Mouse (Mus musculus) spleen, adult 2 months (tissue): ENCODE data around the gene Arhgef33.

Source experiments
- CTCF ChIP-seq: fragments of 200-500 bp; IDR thresholded peaks from 2 replicates; pipeline ENCODE4 v1.5.1; 2011; ENCODE audit warnings: mild to moderate bottlenecking, inconsistent platforms; ENCODE audit not compliant: insufficient read depth, insufficient read length, insufficient replicate concordance; ENCODE audit errors: extremely low read depth
- POLR2A ChIP-seq: fragments of 200-500 bp; IDR thresholded peaks from 2 replicates; pipeline ENCODE4 v1.6.1; 2011; ENCODE audit warnings: low read depth, low read length, inconsistent platforms

DNA sequence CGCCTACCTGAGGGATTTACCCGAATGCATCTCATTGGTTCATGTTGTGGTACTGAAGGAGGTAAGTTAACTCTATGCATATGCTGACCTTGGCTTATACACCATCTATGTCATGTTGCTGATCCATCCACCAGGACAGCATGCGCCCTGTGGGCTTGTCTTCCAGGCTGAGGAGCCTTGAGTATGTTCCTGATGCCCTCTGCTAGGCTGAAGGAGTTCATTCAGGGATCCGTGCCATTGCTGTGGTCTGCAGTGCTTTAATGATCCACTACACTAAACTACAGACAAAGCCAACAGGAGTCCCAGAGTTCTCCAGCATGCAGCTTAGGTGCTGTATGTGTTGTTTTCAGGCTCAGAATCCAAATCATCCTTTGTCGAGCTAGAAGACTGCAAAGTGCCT lies 60.1 kb downstream of the Arhgef33 start:
- no peak for TF ChIP-seq CTCF
- no peak for TF ChIP-seq POLR2A
